Mouse (Mus musculus) ES-E14 (cell line): Measurements from ENCODE around the gene Zfr2.

ENCODE experiments used
- HCFC1 ChIP-seq: IDR thresholded peaks from 2 replicates; pipeline ENCODE4 v1.6.1; 2012; ENCODE audit warnings: low read length, inconsistent platforms, borderline replicate concordance; ENCODE audit not compliant: insufficient read depth
- MAFK ChIP-seq: IDR thresholded peaks from 2 replicates; pipeline ENCODE4 v1.6.1; 2014; ENCODE audit warnings: mild to moderate bottlenecking, low read depth, low read length, inconsistent platforms; ENCODE audit not compliant: insufficient read depth
- ZNF384 ChIP-seq: IDR thresholded peaks from 2 replicates; pipeline ENCODE4 v1.6.1; 2012; ENCODE audit warnings: low read depth, low read length, inconsistent platforms

- TF ChIP-seq ZNF384: no peak
- TF ChIP-seq MAFK: no peak
- no peak for TF ChIP-seq HCFC1
Observed at GRCm38 (mm10) chr10:81288601-81289000, 55.6 kb downstream of the Zfr2 start.
